Mouse (Mus musculus) embryo, embryonic 10.5 days (tissue): ENCODE measurements around the gene Esyt1.
"Not testable (repeated sequence)": the region's sequence is repeated elsewhere in the genome, so short reads cannot be mapped to it uniquely, and the experiment has no call there.

ENCODE experiments used
- DNase-seq: peaks from one replicate; pipeline ENCODE4 v3.0.0-alpha.2; 2015; ENCODE audit warnings: low spot score

Esyt1 gene

DNA sequence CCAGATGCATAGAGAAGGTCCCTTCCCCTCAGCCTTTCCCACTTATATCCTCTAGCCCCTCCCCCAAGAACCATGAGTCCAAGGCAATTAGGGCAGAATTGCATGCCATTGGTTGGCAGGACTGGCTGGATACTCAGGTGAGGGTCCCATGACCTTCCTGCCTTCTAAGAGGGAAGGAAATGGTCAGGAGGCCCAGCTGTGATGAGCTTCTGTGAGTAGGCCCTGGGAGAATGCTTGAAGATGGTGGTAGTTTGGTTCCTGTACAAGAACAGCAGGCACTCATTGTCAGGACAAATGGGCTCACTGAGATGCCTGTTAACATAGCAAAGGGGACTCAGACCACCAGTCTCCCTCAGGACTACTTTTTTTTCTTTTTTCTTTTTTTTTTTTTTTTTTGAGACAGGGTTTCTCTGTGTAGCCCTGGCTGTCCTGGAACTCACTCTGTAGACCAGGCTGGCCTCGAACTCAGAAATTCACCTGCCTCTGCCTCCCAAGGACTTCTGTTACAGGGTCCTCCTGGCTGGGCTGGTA is 12.7 kb upstream of the Esyt1 start:
- no peak for DNase-seq

DNA sequence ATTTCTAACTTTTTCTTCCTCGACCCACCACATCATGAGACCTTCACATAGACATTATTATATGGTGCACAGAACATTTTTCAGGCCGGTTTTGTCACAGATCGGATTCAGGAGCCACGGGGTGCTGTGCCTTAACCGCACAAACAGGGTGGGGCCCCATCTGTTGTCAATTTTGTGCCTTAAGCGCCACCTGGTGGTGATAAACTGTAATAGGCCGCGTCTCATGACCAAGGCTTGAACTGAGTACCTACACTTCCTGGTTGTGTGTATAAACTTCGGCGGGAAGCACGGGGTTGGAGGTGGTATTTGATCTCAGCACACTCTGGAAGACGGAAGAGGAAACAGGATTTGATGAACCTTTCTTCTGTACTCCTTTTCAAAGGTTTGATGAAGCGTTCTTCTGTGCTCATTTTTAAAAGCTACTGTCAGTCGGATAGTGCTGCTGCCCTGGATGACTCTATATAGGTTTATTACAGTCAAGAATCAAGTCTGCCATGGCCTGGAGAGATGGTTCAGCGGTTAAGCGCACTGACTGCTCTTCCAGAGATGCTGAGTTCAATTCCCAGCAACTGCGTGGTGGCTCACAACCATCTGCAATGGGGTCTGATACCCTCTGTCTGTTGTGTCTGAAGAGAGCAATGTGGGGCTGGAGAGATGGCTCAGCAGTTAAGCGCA is 10.7 kb upstream of the Esyt1 start:
- DNase-seq = peak; percentile 97

DNA sequence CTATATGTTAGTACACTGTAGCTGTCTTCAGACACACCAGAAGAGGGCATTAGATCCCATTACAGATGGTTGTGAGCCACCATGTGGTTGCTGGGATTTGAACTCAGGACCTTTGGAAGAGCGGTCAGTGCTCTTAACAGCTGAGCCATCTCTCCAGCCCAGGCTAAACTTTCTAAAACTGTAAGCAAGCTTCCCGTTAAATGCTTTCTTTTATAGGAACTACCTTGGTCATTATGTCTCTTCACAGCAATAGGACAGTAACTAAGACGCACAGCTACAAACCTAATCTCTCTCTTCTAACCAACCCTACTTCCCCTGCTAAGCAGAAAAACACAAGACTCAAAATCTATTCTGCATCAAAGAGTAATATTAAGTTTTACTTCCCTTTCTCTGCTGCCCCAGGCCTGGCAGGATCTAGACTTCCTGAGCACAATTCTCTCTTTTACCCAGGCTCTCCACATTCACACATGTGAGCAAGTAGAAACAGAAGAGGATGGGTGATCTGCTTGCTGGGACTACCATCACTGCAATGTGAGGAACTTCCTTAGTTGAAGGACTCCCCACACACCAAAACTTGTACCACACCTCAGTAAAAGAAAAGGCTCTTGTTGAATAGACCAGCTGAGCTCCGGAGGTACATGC is 10.1 kb upstream of the Esyt1 start:
- DNase-seq = no peak

- DNase-seq = no peak
These were observed 9.5 kb upstream of the Esyt1 start for GRCm38 (mm10) chr10:128535206-128535605.

DNA sequence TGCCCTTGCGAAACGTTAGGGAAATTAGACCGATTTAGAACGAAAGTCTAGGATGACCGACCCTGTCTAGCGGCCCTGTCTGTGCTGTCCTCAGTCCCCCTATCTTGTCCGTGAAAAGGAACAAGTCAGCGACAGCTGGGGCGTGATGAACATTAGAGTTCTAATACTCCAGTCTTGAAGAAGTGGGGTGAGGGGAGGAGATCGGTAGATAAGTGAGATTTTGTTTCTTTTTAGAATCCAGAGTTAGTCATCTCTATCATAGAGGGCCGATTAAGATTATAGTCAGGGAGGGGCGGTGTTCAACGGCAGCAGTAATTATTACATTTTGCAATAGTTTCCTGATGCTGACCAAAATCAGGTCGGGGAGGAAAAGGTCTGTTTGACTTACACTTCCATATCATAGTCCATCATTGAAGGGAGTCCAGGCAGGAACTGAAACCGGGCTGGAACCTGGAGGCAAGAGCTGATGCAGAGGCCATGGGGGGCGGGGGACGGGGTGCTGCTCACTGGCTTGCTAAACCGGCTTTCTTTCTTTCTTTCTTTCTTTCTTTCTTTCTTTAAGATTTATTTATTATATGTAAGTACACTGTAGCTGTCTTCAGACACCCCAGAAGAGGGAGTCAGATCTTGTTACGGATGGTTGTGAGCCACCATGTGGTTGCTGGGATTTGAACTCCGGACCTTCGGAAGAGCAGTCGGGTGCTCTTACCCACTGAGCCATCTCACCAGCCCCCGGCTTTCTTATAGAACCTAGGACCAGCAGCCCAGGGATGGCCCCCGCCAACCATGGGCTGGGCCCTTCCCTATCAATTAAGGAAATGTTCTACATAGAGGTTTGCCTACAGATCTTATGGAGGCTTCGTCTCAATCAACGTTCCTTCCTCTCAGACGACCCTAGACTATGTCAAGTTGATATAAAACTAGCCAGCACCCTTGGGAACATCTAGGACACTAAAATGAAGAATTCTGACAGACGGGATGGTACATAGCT is 990 bp upstream of the Esyt1 start:
- no peak for DNase-seq

DNA sequence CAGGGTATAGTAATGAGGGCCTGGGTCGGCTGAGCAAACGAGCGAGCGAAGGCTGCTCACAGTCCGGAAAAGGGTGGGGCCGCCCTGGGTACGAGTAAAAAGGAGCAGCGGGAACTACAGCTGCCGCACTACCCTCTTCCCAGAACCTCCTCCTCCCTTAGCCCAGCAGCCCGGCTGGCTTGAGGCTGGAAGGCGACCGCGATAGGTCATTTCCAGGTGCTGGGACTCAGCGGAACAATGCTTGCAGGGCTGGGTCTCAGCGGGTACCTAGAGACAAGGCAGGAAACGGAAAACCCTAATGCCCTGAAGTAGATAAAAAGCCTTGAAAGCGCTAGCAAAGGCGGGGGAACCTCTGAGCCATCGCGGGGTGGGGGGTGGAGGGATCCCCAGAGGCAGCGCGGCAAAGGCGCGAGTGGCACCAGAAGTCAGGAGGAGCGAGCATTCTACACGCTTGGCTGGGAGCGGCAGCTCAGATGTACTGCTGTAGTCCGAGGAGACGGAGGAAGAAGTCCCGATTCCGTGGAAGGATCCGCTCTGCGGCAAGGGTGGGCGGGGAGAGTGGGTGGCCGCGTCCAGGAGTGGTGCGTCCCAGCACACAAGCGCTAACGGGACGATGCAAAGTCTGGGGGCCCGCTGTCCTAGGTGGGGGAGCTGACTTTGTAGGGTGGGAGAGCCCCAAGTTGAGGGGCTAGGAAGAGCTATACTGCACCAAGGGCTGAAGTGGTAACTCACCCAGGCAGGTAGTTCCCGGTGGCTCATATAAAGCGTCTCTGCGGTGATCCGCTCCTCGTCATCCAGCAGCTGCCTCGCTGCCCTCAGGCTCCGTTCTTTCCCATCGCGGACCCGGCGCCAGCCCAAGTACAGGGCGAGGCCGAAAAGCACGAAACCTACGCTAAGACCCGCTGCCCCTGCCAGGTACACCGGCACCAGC is 674 bp downstream of the Esyt1 start:
- peak; percentile 74 for DNase-seq

DNA sequence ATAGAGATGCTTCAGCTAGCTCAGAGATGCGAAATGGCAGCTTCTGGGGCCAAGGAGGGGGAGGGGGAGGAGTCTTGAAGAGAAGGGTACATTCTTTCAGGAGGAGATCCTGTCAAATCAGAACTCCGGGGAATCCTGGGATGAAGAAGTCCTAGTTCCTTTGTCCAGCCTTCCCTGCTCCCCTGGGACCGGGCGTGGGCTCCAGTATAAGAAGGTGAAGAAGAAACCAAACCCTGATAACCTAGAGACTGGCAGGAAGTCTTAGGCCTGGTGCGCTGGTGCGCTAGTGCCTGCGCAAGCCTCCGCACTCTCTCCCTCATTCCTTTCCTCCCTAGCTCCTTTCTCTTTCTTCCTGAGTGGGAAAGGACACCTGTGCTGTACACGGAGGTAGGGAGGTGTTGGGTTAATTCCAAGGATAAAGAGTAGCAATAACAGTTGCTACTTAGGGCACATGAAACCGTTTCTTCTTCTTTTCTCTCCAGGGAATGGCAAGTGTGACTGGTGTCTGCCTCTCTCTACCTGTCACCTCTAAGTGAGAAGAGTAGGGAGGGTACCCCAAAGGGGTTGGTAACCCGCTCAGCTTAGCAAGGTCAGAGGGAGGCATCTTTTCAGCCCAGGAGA is 1.4 kb downstream of the Esyt1 start:
- peak; percentile 49 for DNase-seq

- DNase-seq = no peak
These were observed 3.3 kb downstream of the Esyt1 start for GRCm38 (mm10) chr10:128522351-128522750.

- DNase-seq = no peak
These were observed 5.1 kb downstream of the Esyt1 start for GRCm38 (mm10) chr10:128520591-128520990.

DNA sequence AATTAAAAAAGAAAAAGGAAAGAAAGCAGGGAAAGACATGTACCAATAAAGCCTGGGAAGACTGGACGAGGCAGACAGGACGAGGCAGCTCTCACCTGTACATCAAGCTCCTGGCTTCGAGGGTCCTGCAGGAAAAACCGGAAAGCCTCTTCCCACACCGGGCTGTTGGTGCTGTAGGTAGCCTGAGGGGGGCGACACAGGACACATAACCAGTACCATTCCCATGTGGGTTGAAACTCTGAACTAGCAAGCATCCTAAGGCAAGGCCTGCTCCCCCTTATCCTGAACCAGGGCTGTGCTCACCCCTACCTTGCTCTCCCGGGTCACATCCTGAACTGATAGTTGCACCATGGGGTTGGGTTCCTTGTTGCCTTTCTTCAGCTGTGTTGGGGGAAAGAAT is 6.8 kb downstream of the Esyt1 start:
- DNase-seq = peak; percentile 38

DNA sequence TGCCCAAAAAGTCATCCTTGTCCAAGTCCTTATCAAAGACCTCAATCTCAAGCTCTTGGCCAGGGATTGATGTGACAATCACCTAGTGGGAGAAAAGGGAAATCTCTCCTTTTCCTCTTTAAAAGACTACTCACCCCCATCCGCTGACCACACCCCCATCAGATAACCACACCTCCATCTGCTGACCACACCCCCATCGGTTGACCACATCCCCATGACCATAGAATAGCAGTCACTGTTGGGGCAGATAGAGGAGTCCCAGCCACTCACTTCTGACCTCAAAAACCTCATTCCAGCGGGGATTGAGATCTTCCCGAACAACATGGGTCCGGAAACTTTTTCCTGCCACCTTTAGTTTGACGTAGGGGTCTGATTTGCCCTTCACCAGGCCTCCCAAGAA is 9.0 kb downstream of the Esyt1 start:
- no peak for DNase-seq

- DNase-seq = no peak
These were observed 9.6 kb downstream of the Esyt1 start for GRCm38 (mm10) chr10:128516029-128516428.

- DNase-seq = no peak
These were observed 10.6 kb downstream of the Esyt1 start for GRCm38 (mm10) chr10:128515044-128515443.

DNA sequence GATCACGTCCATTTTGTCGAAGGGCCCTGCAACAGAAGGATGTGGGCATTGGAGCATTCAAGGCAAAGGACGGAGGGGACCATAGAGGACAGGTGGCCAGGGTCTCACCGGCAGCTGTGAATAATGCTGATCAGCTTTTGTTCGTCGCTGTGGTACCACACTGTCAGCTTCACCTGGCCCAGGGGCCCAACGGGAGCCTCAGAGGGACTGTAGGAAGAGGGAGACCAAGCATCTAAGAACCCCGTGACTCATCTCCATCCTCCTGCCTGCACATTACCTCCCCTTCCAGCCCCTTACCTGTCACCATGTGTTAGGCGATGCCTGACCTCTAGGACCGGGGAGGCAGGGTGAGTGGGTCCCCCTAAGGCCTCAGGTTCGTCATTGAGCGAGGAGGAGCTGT is 13.9 kb downstream of the Esyt1 start:
- no peak for DNase-seq

DNA sequence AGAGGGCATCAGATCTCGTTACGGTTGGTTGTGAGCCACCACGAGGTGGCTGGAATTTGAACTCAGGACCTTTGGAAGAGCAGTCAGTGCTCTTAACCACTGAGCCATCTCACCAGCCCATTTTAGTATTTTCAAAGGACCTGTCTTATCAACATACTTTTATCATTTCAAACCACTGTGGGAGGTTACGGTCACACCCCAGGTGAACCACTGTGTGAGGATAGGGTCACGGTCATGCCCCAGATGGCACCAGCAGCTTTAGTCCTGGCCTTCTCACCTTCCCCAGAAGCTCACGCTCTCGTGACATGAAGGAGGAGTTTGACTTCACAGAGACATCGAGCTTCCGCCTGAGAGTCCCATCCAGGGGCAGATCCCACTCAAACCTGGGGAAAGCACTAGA is 14.5 kb downstream of the Esyt1 start:
- DNase-seq = no peak

DNA sequence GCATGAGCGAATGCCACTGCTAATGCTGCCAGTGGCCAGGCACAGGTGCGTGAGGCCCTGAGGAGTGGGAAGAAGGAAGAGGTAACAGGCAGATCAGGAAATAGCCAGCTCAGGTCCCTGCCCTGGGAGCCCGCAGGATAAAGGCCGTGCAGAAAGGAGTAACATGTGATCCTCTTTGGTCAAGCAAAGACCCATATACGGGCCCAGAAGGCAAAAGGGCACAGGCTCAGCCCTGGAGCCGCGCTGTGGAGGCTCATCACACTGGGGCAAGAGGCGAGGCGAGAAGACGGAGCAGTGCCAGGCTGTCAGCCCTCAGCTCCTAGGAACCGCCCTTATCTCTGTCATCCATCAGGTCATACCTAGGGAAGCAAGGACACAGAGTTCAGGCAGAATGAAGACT is 15.4 kb downstream of the Esyt1 start:
- no peak for DNase-seq

DNA sequence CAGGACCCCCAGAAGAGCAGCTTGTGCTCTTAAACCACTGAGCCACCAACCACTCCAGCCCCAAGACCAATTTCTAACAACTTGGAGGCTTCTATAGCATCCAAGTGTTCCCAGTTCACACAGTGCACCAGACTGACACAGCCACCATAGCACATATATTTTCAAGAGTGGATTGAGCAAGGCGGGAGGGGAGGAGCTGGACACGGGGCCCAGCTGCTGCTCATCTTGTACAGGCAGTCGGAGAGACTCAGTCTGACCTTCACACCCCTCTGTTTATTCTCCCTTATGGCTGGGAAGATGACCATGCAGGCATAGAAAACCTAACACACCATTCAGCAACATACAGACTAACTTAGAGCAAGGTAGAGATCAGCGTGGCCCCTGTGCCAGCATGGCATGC is 15.8 kb downstream of the Esyt1 start:
- no peak for DNase-seq

- DNase-seq = no peak
These were observed 16.5 kb downstream of the Esyt1 start for GRCm38 (mm10) chr10:128509203-128509602.

- no peak for DNase-seq
These were observed 17.4 kb downstream of the Esyt1 start for GRCm38 (mm10) chr10:128508260-128508659.

- DNase-seq = no peak
These were observed 19.7 kb downstream of the Esyt1 start for GRCm38 (mm10) chr10:128505974-128506373.

GRCm38 (mm10) chr10:128505371-128505667 is 20.4 kb downstream of the Esyt1 start:
- DNase-seq = not testable (repeated sequence)
